Mouse (Mus musculus) left cerebral cortex, adult 8-10 months (tissue): Measurements from ENCODE around the gene Sptbn1. TPM values are rescaled to one million over a fixed set of nuclear protein-coding genes. Genes with fewer than 3 reads are reported as not detected.

Experiments used
- DNase-seq, 2 experiments: peaks; one replicate each; pipeline ENCODE4 v3.0.0; 2022; ENCODE audit warnings: low spot score in 2 of 2
- total RNA-seq, 4 experiments: library from RNA; stranded (reverse); gene quantifications; 2 replicates each; pipeline ENCODE4 v1.2.4; 2022

The Sptbn1 gene
- total RNA-seq, 4 experiments from 2014 or later, result 544 to 579 (median 556) TPM

DNA sequence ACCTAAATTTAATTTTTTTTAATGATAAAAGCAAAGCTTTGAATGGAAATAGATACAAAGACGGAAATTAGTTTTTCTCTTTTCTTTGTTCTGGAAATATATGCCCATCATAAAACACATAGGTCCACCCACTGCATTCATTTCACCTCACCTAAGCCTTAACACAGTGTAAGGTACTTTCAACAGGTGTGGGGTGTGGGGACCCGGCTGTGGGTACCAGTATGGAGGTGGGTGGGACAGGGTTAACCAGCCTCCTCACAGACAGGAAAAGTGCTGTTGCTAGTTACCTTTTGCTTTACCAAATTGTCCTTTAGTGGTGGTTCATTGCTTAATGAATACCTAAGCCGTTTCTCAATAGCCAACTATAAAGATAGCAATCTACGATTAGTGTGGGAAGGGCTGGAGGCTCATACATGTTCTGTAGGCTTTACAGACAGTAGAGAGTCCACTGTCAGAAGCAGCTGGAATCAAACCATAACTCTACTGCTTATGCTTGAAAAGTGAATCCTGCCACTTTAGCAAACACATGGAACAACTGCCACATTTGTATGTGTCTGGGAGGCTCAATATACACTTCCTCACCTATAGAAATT lies 96.3 kb downstream of the Sptbn1 start:
- DNase-seq, result no peak

- no peak for DNase-seq
Measured at GRCm38 (mm10) chr11:30171184-30171583, 96.8 kb downstream of the Sptbn1 start.

GRCm38 (mm10) chr11:30166551-30166922 lies 101.4 kb downstream of the Sptbn1 start:
- no peak for DNase-seq

DNA sequence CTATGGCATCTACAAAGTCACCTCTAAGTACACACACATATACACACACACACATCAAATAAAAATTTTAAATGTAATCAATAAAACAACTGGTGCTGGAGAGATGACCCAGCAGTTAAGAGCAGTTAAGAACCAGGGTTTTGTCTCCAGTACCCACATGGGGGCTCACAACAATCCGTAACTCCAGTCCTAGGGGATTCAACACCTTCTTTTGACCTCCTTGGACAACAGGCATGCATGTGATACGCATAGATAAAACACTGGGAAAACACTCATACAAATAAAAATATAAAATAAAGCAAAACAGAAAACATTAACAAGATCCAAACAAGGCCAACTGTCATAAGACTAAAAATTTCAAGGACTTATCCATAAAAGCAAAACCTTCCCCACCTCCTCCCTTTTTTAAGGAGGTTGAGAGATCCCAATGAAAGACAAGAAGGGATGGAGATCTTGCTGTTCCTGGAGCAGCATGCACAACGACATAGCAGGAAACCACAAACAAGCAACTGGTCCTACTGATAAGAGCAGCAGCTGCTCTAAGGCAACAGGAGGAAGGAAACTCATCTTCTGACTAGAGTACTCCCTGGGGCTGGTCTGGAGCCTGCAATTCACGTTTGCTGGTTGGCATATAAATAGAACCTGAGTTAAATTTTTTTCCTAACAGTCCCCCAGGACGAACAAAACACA lies 102.0 kb downstream of the Sptbn1 start:
- no peak for DNase-seq

DNA sequence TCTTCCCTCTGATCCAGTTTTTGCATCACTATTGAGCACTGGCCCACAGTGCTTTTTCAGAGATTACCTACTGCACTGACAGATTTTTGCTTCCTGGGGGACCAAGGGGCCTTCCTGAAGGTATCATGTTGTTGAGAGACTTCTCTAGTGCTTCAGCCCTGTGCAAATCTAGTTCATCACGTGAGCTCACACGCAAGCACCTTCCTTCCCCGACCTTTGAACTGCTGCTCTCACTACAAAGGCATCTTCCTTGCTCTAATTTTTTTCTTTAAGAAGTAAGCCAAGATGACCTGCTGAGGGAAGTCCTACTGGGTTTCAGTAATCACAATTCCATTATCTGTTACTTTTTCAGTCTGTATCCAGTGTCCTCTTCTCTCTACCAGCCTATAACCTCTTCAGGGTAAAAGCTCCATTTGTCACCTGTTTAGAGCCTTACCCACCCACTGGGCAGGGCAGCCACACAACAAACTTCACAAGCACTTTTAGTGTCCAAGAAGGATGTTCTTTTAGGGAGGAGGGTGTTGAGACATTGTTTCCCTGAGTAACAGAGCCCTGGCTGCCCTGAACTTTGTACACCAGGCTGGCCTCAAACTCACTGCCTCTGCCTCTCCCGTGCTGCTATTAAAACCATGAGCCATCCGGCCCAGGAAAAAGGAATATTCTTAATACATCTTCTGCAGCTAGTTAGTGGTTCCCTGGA lies 103.3 kb downstream of the Sptbn1 start:
- DNase-seq, result no peak

- no peak for DNase-seq
Measured at GRCm38 (mm10) chr11:30163870-30164269, 104.1 kb downstream of the Sptbn1 start.

GRCm38 (mm10) chr11:30163081-30163480 lies 104.9 kb downstream of the Sptbn1 start:
- DNase-seq, result no peak

GRCm38 (mm10) chr11:30161744-30162143 lies 106.2 kb downstream of the Sptbn1 start:
- no peak for DNase-seq

DNA sequence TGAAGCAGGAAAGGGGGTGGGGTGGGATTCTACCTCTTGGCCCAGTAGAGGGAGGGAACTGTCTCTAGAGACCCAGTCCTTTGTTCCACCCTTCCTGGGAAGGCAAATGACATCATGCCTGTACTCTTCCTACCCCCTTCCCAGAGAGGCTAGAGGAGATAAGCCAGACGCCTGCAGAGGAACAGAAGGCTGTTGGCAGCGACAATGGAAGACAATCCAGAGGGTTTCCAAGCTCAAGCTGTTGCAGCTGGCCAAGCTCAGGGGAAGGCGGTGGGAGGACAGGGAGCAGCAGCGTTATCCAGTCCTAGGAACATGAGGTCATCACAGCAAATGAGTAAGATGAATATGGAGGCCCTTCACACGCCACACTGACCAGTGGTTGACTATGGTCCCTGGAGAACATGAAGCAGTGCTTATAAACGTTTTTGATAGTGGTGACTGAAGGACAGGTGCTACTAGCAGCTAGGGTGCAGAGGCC lies 106.8 kb downstream of the Sptbn1 start:
- peak in 1 of 2 experiments; percentile 50 for DNase-seq

GRCm38 (mm10) chr11:30160625-30161172 lies 107.3 kb downstream of the Sptbn1 start:
- no peak for DNase-seq

- DNase-seq, result no peak
Measured at GRCm38 (mm10) chr11:30159545-30160255, 108.3 kb downstream of the Sptbn1 start.

DNA sequence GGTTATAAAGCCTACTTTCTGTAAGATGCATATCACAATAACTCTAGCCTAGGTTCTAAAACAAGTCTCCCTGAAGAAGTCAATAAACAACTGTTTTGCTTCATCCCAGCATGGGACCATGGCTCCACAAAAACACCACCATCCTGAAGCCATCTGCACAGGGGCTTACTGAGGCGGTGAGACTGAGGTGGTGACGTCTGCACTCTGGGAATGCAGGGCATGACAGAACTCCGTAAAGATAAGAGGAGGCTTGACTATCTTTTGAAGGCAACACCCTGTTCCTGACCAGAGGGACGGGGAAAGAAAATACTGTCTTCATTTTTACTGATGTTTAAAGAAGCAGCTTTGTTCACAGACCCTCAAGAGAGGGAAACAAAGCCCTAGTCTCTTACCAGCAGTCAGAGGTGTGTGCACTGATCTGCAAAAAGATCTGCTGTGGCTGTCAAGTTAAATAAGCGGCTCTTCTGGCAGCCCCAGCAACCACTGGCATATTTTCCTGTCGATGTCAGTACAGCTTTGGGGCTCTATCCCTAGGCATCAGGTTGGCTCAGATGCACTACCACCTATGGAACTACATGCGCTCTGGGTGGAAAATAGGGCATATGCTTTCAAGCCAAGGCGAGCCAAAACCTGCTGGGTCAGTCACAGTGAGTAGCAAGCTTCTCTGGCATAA lies 109.8 kb downstream of the Sptbn1 start:
- no peak for DNase-seq

- DNase-seq, result no peak
Measured at GRCm38 (mm10) chr11:30155887-30156286, 112.1 kb downstream of the Sptbn1 start.

GRCm38 (mm10) chr11:30154980-30155379 lies 113.0 kb downstream of the Sptbn1 start:
- no peak for DNase-seq

DNA sequence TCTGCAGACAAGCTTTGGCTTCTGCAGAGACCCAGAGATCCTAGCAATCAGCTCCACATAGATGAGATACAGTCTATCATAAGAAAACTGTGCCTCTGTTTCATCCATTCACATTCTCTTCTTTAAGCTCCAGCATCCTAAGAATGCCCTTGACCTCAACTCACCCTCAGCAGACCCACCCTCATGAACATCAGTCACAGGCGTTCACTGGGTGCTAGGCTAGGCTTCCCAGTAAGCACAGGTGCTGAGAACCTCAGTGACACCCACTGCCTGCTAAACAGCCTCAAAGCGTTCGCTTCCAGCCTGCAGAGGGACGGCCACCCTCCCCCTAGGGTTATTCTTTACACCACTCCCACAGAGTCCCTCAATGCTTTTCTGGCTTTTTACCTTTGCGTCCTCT lies 119.1 kb downstream of the Sptbn1 start:
- DNase-seq, result no peak

- DNase-seq, result no peak
Measured at GRCm38 (mm10) chr11:30148378-30148777, 119.6 kb downstream of the Sptbn1 start.

GRCm38 (mm10) chr11:30147882-30148281 lies 120.1 kb downstream of the Sptbn1 start:
- DNase-seq, result no peak

GRCm38 (mm10) chr11:30143090-30143489 lies 124.9 kb downstream of the Sptbn1 start:
- no peak for DNase-seq

DNA sequence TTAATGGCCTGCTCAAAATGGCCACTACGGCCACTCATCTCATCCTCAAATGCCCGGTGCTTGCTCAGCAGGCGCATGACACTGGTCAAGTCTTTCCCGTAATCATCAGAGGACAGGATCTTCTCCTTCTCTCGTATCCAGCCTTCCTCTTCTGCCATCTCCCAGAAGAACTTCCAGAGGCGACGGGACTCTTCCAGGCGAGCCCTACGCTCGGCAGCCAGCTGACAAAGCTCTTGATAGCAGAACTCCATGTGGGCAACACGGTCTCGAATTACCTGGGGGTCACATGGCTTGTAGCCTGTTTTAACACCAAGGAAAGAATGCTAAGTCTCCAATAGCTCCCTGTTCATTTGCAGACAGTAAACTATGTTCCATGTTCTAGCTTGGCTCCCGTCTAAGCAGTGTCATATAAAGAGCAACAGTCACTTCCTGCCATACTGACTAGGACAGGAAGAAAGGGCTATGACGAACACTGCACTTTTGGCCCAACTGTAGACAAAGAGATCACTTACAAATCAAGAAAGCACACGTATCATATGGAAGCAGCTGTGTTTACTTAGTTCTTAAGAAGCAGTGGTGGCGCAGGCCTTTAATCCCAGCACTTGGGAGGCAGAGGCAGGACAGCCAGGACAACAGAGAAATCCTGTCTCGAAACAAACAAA lies 128.7 kb downstream of the Sptbn1 start:
- DNase-seq, result no peak

- DNase-seq, result no peak
Measured at GRCm38 (mm10) chr11:30137081-30137480, 130.9 kb downstream of the Sptbn1 start.
